Mouse (Mus musculus) thymus, adult 2 months (tissue): ENCODE data around the gene Fat2.

Experiments
- CTCF ChIP-seq: fragments of 200-500 bp; IDR thresholded peaks from 2 replicates; pipeline ENCODE4 v1.5.1; 2012; ENCODE audit warnings: mild to moderate bottlenecking, control low read depth, low read length, moderate library complexity, borderline replicate concordance; ENCODE audit not compliant: control insufficient read depth, poor library complexity, insufficient read depth; ENCODE audit errors: extremely low read depth
- POLR2A ChIP-seq: fragments of 200-500 bp; IDR thresholded peaks from 2 replicates; pipeline ENCODE4 v1.6.1; 2012; ENCODE audit warnings: mild to moderate bottlenecking, low read length, control low read depth, moderate library complexity; ENCODE audit not compliant: control insufficient read depth, poor library complexity, insufficient read depth; ENCODE audit errors: extremely low read depth

- TF ChIP-seq CTCF (no peak), POLR2A (no peak)
These were observed 72.0 kb downstream of the Fat2 start for GRCm38 (mm10) chr11:55264318-55264717.
